Mouse (Mus musculus) hindbrain, embryonic 11.5 days (tissue): ENCODE measurements around the gene Vax2. TPM values are rescaled to one million over a fixed set of nuclear protein-coding genes. Genes with fewer than 3 reads are reported as not detected.

Experiments used
- ATAC-seq: fragments of 200-750 bp; cut with Nextera tagmentation; 2 replicates; pipeline ENCODE4 v1.8.0; 2017; ENCODE audit warnings: mild to moderate bottlenecking, moderate TSS enrichment, moderate library complexity; ENCODE audit not compliant: low FRiP score
- DNase-seq: peaks from one replicate; pipeline ENCODE4 v3.0.0-alpha.2; 2015; ENCODE audit warnings: low spot score
- H3K27ac ChIP-seq: fragments of 300-500 bp; sonication (generic); 2 replicates; pipeline ENCODE4 v1.5.1; 2014; ENCODE audit warnings: mild to moderate bottlenecking, low read depth, low read length
- H3K27me3 ChIP-seq: fragments of 300-500 bp; sonication (generic); 2 replicates; pipeline ENCODE4 v1.6.1; 2014; ENCODE audit warnings: mild to moderate bottlenecking, low read length, moderate library complexity, mixed read lengths; ENCODE audit not compliant: control insufficient read depth, insufficient read depth
- H3K36me3 ChIP-seq: fragments of 300-500 bp; sonication (generic); 2 replicates; pipeline ENCODE4 v1.6.1; 2014; ENCODE audit warnings: mild to moderate bottlenecking, low read length, moderate library complexity, mixed read lengths; ENCODE audit not compliant: control insufficient read depth, insufficient read depth
- H3K4me1 ChIP-seq: fragments of 300-500 bp; sonication (generic); replicated peaks from 2 replicates; pipeline ENCODE4 v1.6.1; 2014; ENCODE audit warnings: low read length, mixed read lengths; ENCODE audit not compliant: control insufficient read depth, insufficient read depth
- H3K4me2 ChIP-seq: fragments of 300-500 bp; sonication (generic); replicated peaks from 2 replicates; pipeline ENCODE4 v1.6.1; 2014; ENCODE audit warnings: mild to moderate bottlenecking, low read depth, low read length
- H3K4me3 ChIP-seq: fragments of 300-500 bp; sonication (generic); 2 replicates; pipeline ENCODE4 v1.5.1; 2014; ENCODE audit warnings: low read depth, low read length
- H3K9ac ChIP-seq: fragments of 300-500 bp; sonication (generic); 2 replicates; pipeline ENCODE4 v1.6.1; 2014; ENCODE audit warnings: low read depth, low read length
- H3K9me3 ChIP-seq: fragments of 300-500 bp; sonication (generic); 2 replicates; pipeline ENCODE4 v1.6.1; 2016; ENCODE audit warnings: low read length; ENCODE audit not compliant: control insufficient read depth
- WGBS: fragments of 180-500 bp; shearing (Covaris S2); extraction: QIAGEN DNeasy Blood & Tissue Kit; methylation state at CpG from one replicate; pipeline ENCODE4 v1.1.7; 2014; 5-methylcytosine and 5-hydroxymethylcytosine counted together
- polyA plus RNA-seq: library from polyadenylated mRNA; unstranded; fragments of >200 nt; fragmentation: Nextera tagmentation; extraction: Ambion mirVana; gene quantifications from 2 replicates; pipeline ENCODE4 v1.2.1, GENCODE M21; 2014

Gene Vax2
- polyA plus RNA-seq, 1 experiment from 2014 or later, result 0.23 TPM

DNA sequence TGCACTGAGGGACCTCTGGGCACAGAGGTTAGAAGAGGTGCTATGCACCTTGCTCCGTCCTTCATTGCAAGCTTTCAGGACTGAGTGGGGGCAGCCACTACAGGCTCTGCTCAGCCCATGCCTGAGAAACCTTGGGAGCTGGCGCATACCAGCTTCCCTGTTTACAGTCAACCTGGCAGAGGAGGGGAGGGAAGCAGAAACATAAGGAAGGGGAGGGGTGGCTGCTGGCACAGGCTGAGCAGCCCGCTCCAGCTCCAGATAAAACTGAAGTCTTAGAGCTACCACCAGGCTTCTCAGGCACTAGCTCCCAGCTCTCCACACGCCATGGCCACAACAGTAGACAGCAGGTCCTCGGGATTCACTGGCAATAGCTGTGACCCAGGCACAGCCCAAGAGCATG is 31.7 kb downstream of the Vax2 start, which contains the start of gene Atp6v1b1:
TSS of gene Atp6v1b1 (plus strand) at position 230 of the 400 bp plus-strand sequence.
- no peaks in the 10 kb centered on the region for H3K9me3 ChIP-seq
- no peak for ATAC-seq
- WGBS, result 61% methylated on average over 4 of the region's 5 CpGs
- no peak within 1 kb of the TSS for H3K9ac ChIP-seq
- no peak within 1 kb of the TSS for H3K4me3 ChIP-seq
- H3K27me3 ChIP-seq, result no peaks in the 10 kb centered on the region
- no peaks in the 10 kb centered on the region for H3K36me3 ChIP-seq
- no peak within 1 kb of the TSS for H3K4me2 ChIP-seq
- H3K27ac ChIP-seq, result no peak within 1 kb of the TSS
- no peak for DNase-seq
- no peaks in the 10 kb centered on the region for H3K4me1 ChIP-seq

- H3K4me2 ChIP-seq, result no peak overlapping the region
- H3K27ac ChIP-seq, result no peak overlapping the region
- no peaks in the 10 kb centered on the region for H3K36me3 ChIP-seq
- no peak overlapping the region for H3K4me3 ChIP-seq
- no peaks in the 10 kb centered on the region for H3K27me3 ChIP-seq
- WGBS, result 61% methylated on average over 5 of the region's 5 CpGs
- no peak overlapping the region for H3K9ac ChIP-seq
- DNase-seq (no peak), ATAC-seq (no peak)
- no peaks in the 10 kb centered on the region for H3K4me1 ChIP-seq
- H3K9me3 ChIP-seq, result no peaks in the 10 kb centered on the region
Observed at GRCm38 (mm10) chr6:83743212-83743611, 32.1 kb downstream of the Vax2 start.

DNA sequence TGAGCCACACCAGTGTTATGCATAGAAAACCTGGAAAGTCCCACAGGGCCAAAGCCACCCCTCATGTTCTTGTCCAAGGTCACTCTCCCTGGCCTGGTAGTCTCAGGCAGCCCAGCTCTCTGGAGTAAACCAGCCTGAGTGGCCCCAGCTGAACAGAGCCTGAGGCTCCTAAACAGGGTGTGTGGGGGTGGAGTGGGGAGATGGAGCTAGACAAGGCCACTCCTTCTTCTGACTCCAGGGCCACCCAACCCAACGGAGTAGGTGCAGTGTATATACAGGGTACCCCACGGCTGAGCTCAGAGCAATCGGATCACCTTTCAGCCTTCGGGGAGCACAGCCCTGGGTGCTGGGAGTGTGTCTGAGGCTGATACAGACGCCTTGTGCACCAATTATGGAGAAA is 33.1 kb downstream of the Vax2 start:
- ATAC-seq (no peak), DNase-seq (no peak)
- Histone ChIP-seq H3K27ac (no peak overlapping the region), H3K4me3 (no peak overlapping the region), H3K4me2 (no peak overlapping the region), H3K4me1 (no peaks in the 10 kb centered on the region), H3K36me3 (no peaks in the 10 kb centered on the region), H3K9ac (no peak overlapping the region), H3K27me3 (no peaks in the 10 kb centered on the region), H3K9me3 (no peaks in the 10 kb centered on the region)
- WGBS, result 73% methylated on average over 5 of the region's 5 CpGs

DNA sequence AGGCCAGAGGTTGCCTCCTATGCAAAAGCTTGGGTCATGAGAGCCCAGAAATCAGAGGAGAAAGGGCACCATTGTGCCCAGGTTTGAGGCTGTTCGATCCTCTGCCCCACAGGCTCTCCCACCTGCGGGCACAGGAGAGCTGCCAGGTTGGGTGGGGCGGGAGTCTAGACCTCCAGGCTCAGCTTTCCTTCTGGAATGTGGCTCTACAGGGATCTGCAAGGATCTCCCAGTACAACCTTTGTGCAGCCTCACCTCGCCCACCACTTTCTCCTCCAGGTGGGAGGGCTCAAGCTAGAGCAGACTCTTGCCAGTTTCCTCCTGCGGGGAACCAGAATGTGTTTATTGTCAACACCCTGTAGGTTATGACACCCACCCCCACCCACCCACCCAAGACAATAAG is 33.5 kb downstream of the Vax2 start:
- DNase-seq (no peak), ATAC-seq (no peak)
- Histone ChIP-seq H3K9me3 (no peaks in the 10 kb centered on the region), H3K4me2 (no peak overlapping the region), H3K4me1 (no peaks in the 10 kb centered on the region; the same call in 1 of the 2 replicates), H3K27ac (no peak overlapping the region), H3K36me3 (no peaks in the 10 kb centered on the region), H3K9ac (no peak overlapping the region), H3K27me3 (no peaks in the 10 kb centered on the region), H3K4me3 (no peak overlapping the region)
- WGBS, result 65% methylated on average over 5 of the region's 5 CpGs

DNA sequence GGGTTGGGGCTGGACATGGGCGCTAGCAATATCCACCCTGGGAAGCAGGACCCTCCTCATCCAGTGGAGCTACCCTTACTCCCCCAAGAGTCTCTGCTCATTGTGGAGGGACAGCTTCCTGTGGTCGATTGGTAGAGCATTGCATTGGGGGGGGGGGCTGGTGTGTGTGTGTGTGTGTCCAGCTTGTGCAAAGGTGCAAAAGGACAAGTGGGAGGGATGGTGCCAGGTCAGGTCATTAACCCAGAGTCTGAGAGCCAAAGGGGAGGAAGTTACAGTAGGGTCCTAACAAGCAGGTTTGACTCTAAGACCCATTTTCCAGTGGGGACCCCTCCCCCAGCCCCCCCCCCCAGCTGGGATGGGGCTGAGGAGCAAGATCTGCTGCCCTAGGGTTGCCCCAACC is 34.4 kb downstream of the Vax2 start:
- no peaks in the 10 kb centered on the region for H3K27me3 ChIP-seq
- no peak for ATAC-seq
- H3K27ac ChIP-seq, result no peak overlapping the region
- no peaks in the 10 kb centered on the region for H3K9me3 ChIP-seq
- no peak overlapping the region for H3K4me2 ChIP-seq
- H3K4me1 ChIP-seq, result no peaks in the 10 kb centered on the region; the same call in 1 of the 2 replicates
- WGBS, result 62% methylated on average over 2 of the region's 2 CpGs
- no peak overlapping the region for H3K9ac ChIP-seq
- no peaks in the 10 kb centered on the region for H3K36me3 ChIP-seq
- no peak overlapping the region for H3K4me3 ChIP-seq
- no peak for DNase-seq

DNA sequence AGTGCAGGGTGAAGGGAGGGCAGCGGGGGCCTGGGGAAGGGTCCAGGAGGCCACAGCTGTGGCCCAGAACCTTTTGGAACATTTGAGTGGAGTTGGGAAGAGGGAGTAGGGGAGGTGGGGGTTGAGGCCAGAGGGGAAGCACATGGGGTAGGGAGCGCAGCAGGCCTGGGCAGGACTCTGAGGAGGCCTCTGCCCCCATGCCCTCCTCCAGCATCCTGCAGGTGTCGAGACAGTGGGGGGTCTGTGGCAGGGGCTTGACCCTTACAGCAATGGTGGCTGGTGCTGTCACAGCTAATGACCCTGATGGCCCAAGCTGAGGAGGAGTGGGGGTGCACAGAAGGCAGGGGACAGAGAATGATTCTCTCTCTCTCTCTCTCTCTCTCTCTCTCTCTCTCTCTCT is 38.2 kb downstream of the Vax2 start:
- H3K27ac ChIP-seq, result no peak overlapping the region
- H3K9ac ChIP-seq, result no peak overlapping the region
- no peak overlapping the region for H3K4me3 ChIP-seq
- H3K27me3 ChIP-seq, result no peaks in the 10 kb centered on the region
- ATAC-seq (no peak), DNase-seq (no peak)
- H3K36me3 ChIP-seq, result no peaks in the 10 kb centered on the region
- no peak overlapping the region for H3K4me2 ChIP-seq
- WGBS, result 45% methylated on average over 3 of the region's 3 CpGs
- no peaks in the 10 kb centered on the region; the same call in 1 of the 2 replicates for H3K4me1 ChIP-seq
- no peaks in the 10 kb centered on the region for H3K9me3 ChIP-seq

GRCm38 (mm10) chr6:83750171-83750684 is 39.2 kb downstream of the Vax2 start:
- Histone ChIP-seq H3K4me3 (no peak overlapping the region), H3K27ac (no peak overlapping the region), H3K36me3 (no peaks in the 10 kb centered on the region), H3K9ac (no peak overlapping the region), H3K9me3 (no peaks in the 10 kb centered on the region), H3K27me3 (no peaks in the 10 kb centered on the region), H3K4me2 (no peak overlapping the region), H3K4me1 (no peaks in the 10 kb centered on the region; the same call in 1 of the 2 replicates)
- DNase-seq (peak; percentile 87), ATAC-seq (no peak)
- 9% methylated on average over 11 of the region's 11 CpGs for WGBS

DNA sequence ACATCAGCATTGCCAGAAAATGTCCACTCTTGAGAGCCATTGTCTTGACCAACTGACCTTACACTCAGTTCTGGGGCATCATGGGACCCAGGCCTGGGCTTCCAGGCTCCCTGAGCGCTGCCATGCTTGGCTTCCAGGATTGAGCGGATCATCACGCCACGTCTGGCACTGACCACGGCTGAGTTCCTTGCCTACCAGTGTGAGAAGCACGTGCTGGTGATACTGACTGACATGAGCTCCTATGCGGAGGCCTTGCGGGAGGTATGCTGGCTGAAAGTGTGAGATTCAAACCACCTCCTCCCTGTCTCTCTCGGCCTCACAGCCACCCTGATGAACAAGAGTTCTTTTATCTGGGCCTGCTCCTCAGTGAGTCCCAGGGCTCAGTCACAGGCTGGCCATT is 45.0 kb downstream of the Vax2 start:
- no peak overlapping the region for H3K27ac ChIP-seq
- no peaks in the 10 kb centered on the region for H3K36me3 ChIP-seq
- no peak for ATAC-seq
- no peak for DNase-seq
- no peak overlapping the region for H3K4me3 ChIP-seq
- H3K9ac ChIP-seq, result no peak overlapping the region
- no peak overlapping the region for H3K4me2 ChIP-seq
- no peaks in the 10 kb centered on the region for H3K4me1 ChIP-seq
- no peaks in the 10 kb centered on the region for H3K9me3 ChIP-seq
- whole genome bisulfite sequencing, result 78% methylated on average over 9 of the region's 9 CpGs
- H3K27me3 ChIP-seq, result peaks cover 35% of the 10 kb centered on the region

GRCm38 (mm10) chr6:83762344-83762743 is 51.3 kb downstream of the Vax2 start, which contains the start of gene Ankrd53:
Ankrd53 (plus strand) TSS chr6:83762644.
- Histone ChIP-seq H3K36me3 (no peaks in the 10 kb centered on the region), H3K4me1 (peaks cover 2% of the 10 kb centered on the region; the same call in 1 of the 2 replicates), H3K9me3 (no peaks in the 10 kb centered on the region), H3K4me3 (peak within 1 kb of the TSS; percentile 17), H3K27ac (no peak within 1 kb of the TSS), H3K27me3 (peaks cover 56% of the 10 kb centered on the region), H3K9ac (no peak within 1 kb of the TSS), H3K4me2 (peak within 1 kb of the TSS; percentile 37)
- ATAC-seq (no peak), DNase-seq (no peak)
- WGBS, result 22% methylated on average over 6 of the region's 6 CpGs
